Mouse (Mus musculus) CD8-positive naive resting alpha-beta T cell, adult 2 months (primary cell): ENCODE results near the gene Prkcg.
"Not testable (repeated sequence)": the region's sequence is repeated elsewhere in the genome, so short reads cannot be mapped to it uniquely, and the experiment has no call there.

Experiments
- DNase-seq, 2 experiments: peaks; one replicate each; pipeline ENCODE4 v3.0.0; 2022; ENCODE audit warnings: low read depth in 2 of 2, low spot score in 2 of 2

Prkcg gene

GRCm38 (mm10) chr7:3288976-3289970 is at the start of gene Prkcg, which contains the start of gene Myadm:
Gene Prkcg, plus strand, starts transcription at chr7:3289179.
Gene Myadm, plus strand, starts transcription at chr7:3289080.
- DNase-seq = peak in 1 of 2 experiments; percentile 27

DNA sequence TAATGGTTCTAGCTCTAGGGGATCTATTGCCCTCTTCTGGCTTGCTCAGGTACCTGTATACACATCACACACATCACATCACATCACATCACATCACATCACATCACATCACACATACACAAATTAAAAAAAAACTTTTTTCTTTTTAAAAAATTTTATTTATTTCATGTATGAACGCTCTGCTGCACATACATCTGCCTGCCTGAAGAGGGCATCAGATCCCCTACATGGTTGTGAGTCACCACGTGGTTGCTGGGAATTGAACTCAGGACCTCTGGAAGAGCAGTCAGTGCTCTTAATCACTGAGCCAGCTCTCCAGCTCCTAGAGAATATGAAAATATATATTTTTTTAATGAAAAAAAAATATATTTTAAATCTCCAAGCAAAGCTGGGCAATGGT is 49.8 kb upstream of the Prkcg start:
- no peak for DNase-seq

GRCm38 (mm10) chr7:3260701-3261100 is 28.3 kb upstream of the Prkcg start:
- DNase-seq = no peak

DNA sequence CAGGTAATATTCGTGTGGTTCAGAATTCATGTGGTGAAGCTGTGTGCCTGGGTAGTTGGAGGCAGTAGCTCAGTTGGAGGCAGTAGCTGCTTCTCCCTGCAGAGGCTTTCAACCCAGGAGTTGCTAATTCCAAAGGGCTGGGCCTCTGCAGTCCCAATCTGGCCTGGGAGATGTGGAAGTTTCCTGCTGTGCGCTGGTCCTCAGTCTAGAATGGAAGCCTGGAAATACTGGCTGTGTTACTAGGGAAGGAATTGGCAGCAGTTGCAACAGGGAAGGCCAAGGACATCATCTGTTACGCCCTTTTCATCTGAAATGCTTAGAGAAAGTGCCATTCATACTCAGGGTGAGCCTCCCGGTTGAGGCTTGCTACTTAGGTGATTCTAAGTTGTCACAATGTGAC is 27.5 kb upstream of the Prkcg start:
- no peak for DNase-seq

- DNase-seq = peak; percentile 4 to 7
These were observed 26.2 kb upstream of the Prkcg start for GRCm38 (mm10) chr7:3262789-3263188.

DNA sequence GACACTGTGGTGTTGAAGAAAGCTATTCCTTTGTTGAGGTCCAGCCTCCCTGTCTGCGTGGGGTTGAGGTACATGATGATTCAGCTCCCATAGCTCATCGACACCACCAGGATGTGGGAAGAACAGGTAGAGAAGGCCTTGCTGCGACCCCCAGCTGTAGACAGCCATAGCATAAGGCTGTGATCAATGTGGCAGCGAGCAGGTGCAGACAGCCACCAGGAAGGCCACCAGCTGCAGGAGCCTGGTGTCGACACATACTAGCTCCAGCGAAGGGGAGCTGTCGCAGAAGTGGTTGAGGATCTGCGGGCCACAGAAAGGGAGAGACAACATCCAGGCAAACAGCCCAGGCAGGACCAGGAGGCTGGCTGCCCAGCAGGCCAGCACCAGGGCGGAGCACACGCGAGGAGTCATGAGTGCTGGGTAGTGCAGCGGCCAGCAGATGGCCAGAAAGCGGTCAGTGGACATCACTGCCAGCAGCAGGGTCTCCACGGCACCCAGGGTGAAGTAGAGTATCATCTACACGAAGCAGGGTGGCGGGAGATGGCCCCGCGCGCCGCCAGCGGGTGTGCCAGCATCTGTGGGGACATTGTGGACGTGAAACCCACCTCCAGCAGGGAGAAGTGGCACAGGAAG is 24.5 kb upstream of the Prkcg start:
- DNase-seq = no peak

DNA sequence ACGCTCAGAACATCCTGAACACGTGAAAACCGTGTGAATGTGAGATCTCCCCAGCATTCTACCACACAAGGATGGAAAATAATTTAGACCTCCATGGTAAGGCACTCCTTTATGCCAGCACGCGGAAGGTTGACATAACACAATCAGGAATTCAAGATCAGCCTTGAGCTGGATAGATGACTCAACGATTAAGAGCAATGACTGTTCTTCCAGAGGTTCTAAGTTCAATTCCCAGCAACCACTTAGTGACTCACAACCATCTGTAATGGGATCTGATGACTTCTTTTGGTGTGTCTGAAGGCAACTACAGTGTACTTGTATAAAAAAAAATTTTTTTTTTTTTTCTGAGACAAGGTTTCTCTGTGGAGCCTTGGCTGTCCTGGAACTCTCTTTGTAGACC is 23.7 kb upstream of the Prkcg start:
- DNase-seq = no peak

- DNase-seq = no peak
These were observed 21.7 kb upstream of the Prkcg start for GRCm38 (mm10) chr7:3267261-3267660.

GRCm38 (mm10) chr7:3267888-3268287 is 21.1 kb upstream of the Prkcg start:
- DNase-seq = no peak

DNA sequence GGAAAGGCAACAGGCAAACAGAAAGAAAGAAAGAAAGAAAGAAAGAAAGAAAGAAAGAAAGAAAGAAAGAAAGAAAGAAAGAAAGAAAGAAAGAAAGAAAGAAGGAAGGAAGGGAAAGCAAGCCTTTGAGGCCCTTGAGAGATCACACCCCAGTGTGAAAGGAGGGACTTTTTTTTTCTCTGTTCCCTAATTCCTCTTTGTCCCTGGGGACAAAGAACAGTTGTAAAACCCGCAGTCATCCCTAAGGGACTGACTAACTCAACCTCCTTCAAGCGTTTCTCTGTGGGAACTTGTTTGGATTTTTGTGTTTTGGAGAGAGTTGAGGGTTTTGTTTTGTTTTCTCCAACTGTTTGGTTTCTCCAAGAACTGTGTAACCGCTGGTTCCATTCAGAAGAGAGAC is 20.7 kb upstream of the Prkcg start:
- DNase-seq = no peak

DNA sequence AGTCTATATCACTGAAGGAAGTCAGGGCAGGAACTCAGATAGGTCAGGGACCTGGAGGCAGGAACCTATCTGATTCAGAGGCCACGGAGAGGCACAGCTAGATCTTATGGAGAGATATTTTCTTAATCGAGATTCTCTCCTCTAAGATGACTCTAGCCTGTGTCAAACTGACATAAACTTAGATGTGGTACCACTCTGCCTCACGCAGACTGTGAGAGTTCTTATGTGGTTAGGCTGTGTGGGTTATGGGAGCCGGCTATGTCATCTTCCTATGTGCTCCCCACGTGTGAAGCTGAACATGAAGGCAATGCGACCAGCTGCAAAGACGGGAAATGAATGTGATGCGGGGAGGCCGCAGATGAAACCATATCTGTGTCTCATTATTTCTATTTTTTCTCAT is 16.8 kb upstream of the Prkcg start:
- DNase-seq = peak; percentile 15 to 20

- no peak for DNase-seq
These were observed 13.4 kb upstream of the Prkcg start for GRCm38 (mm10) chr7:3275455-3276170.

DNA sequence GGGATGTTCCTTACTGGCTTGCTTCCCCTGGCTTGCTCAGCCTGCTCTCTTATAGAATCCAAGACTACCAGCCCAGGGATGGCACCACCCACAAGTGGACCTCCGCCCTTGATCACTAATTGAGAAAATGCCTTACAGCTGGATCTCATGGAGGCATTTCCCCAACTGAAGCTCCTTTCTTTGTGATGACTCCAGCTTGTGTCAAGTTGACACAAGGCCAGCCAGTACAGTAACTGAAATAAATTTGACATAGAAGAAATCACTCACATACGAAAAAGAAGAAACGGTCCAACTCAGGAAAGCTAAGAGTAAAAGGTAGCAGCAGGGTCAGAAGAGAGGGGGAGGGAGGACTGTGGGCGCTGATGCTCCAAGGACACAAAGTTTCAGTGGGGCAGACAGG is 12.2 kb upstream of the Prkcg start:
- not testable (repeated sequence) for DNase-seq

DNA sequence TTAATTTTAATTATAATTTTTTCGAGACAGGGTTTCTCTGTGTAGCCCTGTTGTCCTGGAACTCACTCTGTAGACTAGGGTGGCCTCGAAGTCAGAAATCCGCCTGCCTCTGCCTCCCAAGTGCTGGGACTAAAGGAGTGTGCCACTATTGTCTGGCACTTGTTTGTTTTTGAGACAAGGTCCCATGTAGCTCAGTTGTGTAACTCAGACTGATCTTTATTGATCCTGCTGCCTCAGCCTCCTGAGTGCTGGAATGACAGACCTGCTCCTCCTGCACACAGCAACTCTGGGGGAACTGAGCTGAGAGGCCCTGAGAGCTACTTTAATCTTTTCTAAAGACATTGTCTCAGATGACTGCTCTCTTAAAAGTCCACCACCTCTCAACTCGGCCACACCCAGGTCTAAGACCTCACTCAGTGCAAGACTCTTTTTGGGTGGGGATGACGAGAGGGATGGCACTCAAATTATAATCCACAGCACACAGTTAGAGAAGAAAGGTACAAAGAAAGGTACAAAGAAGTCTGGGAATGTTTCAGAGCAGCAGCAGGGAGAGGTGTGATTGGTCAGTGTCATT is 8.8 kb upstream of the Prkcg start:
- no peak for DNase-seq

GRCm38 (mm10) chr7:3280654-3281153 is 8.3 kb upstream of the Prkcg start:
- DNase-seq = no peak

DNA sequence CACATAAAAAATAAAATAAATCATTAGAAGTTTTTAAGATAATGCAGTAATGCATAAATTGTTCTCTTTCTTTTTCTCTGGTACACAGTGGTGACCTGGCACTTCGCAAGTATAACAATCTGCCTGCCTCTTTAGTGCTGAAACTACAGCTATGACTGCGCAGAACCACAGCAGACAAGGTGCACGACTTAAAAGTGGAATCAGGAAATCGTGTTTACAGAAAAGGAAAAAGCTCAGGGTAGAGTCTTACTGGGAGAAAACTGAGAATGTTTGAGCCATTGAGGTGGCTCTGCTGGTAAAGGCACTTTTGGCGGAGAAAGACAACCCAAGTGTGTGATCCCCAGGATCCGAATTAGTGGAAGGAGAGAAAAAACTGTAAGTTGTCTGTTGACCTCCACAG is 7.2 kb upstream of the Prkcg start:
- no peak for DNase-seq

DNA sequence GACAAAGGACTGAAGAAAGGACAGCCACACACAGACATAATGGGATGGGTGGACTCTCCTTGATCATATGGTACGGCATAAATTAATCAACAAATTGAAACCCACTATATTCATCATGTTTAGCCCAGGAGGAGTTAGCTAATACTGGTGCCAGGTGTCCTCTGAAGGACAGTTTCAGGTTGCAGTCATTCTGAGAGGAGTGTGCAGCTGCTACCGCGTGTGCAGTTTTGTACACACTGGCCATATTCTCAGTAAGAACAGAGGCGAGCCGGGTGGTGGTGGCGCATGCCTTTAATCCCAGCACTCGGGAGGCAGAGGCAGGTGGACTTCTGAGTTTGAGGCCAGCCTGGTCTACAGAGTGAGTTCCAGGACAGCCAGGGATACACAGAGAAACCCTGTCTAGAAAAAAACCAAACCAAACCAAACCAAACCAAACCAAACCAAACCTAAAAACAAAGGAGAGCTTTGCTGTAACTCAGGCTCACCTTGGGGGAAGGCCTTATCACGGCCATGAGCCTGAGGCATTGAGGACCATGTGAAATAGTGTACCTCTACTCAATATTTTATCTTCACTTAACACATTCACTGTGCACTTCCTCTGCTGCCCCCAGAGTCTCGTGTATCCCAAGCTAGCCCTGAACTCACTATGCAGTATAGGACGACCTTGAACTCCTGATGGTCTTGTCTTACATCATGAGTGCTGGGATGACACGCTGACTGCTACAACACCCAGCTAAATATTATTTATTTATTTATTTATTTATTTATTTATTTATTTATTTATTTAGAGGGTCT is 5.7 kb upstream of the Prkcg start:
- no peak for DNase-seq

DNA sequence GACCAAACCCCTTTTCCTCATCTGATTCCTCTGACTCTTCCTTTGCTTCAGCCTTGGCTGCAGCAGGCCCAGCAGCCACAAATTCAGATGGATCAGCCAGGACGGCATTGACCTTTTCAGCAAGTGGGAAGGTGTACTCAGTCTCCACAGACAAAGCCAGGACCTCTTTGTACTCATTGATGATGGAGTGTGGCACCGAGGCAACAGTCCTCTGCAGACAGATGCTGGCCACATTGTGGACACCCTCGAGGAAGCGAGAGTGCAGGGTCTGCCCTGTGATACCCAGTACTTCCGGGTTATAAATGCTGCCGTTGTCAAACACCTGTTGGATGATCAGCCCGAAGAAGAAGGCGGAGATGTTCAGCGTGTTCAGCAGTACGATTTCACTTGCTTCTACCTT is 4.4 kb upstream of the Prkcg start:
- DNase-seq = no peak

- no peak for DNase-seq
These were observed 2.9 kb upstream of the Prkcg start for GRCm38 (mm10) chr7:3286036-3286435.

DNA sequence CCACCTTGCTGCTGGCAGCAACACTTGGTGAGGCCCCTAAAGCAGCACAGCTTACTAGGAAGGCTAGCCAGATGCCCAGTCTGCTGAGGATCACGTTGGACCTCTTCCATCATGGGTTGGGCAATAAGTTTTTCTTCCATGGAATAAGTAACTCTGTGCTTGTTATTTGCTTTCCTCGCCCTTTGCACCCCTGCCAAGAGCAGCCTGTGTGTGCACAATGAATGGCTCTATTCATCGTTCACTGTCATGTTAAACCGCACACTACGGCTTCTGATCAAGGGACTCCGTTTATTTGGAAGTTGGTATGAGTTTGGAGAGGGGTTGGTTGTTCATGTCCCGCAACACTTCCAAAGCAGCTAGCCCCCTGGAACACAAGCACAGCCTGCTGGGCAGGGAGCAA is 1.8 kb upstream of the Prkcg start:
- no peak for DNase-seq
